Mouse (Mus musculus) left cerebral cortex, adult 8-10 months (tissue): Measurements from ENCODE around the gene Gm4301. TPM values are rescaled to one million over a fixed set of nuclear protein-coding genes. Genes with fewer than 3 reads are reported as not detected.
"Not testable (repeated sequence)": the region's sequence is repeated elsewhere in the genome, so short reads cannot be mapped to it uniquely, and the experiment has no call there.

ENCODE experiments used
- DNase-seq, 2 experiments: peaks; one replicate each; pipeline ENCODE4 v3.0.0; 2022; ENCODE audit warnings: low spot score in 2 of 2
- total RNA-seq, 4 experiments: library from RNA; stranded (reverse); gene quantifications; 2 replicates each; pipeline ENCODE4 v1.2.4; 2022

The Gm4301 gene
- not detected for total RNA-seq

DNA sequence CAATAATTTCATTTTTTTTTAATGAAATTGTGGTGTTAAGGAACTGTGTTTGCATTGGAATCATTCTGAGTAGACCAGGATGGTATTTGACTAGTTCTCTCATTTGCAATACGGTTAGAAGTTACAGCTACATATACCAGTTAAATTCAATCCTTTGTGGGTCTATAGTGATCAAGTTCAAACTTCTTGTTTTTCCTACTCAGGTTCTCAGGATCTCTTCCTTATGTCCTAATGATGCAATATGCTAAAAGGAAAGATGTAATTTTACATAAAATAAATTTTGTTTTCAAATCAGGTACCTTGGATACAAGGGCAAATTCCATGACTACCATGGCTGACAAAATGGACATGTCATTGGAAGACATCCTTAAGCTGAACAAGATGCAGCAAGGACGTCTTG, at the start of gene Gm4301:
Gm4301 (plus strand) TSS at position 301 of the 400 bp plus-strand sequence.
- DNase-seq, result not testable (repeated sequence)

GRCm38 (mm10) chr10:100296105-100296504, 39.4 kb upstream of the Gm4301 start:
- DNase-seq, result no peak

GRCm38 (mm10) chr10:100300106-100300505, 35.4 kb upstream of the Gm4301 start:
- DNase-seq, result not testable (repeated sequence)

DNA sequence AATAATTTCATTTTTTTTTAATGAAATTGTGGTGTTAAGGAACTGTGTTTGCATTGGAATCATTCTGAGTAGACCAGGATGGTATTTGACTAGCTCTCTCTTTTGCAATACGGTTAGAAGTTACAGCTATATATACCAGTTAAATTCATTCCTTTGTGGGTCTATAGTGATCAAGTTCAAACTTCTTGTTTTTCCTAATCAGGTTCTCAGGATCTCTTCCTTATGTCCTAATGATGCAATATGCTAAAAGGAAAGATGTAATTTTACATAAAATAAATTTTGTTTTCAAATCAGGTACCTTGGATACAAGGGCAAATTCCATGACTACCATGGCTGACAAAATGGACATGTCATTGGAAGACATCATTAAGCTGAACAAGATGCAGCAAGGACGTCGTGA, 5.1 kb downstream of the Gm4301 start, which contains the start of gene Gm4302:
Gm4302 (plus strand) TSS at position 301 of the 400 bp plus-strand sequence.
- not testable (repeated sequence) for DNase-seq

DNA sequence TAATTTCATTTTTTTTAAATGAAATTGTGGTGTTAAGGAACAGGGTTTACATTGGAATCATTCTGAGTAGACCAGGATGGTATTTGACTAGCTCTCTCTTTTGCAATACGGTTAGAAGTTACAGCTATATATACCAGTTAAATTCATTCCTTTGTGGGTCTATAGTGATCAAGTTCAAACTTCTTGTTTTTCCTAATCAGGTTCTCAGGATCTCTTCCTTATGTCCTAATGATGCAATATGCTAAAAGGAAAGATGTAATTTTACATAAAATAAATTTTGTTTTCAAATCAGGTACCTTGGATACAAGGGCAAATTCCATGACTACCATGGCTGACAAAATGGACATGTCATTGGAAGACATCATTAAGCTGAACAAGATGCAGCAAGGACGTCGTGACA, 10.2 kb downstream of the Gm4301 start, which contains the start of gene Gm4303:
Gm4303 (plus strand) TSS at position 301 of the 400 bp plus-strand sequence.
- DNase-seq, result not testable (repeated sequence)

- not testable (repeated sequence) for DNase-seq
Measured at GRCm38 (mm10) chr10:100350793-100351192, 15.3 kb downstream of the Gm4301 start, which contains the start of gene Gm4305. TSS of gene Gm4305 (plus strand) at chr10:100351093.

- peak; percentile 1 to 6 for DNase-seq
Measured at GRCm38 (mm10) chr10:100356841-100357240, 21.4 kb downstream of the Gm4301 start.

- not testable (repeated sequence) for DNase-seq
Measured at GRCm38 (mm10) chr10:100361038-100361437, 25.6 kb downstream of the Gm4301 start, which contains the start of gene Gm4307. TSS of gene Gm4307 (plus strand) at chr10:100361338.

DNA sequence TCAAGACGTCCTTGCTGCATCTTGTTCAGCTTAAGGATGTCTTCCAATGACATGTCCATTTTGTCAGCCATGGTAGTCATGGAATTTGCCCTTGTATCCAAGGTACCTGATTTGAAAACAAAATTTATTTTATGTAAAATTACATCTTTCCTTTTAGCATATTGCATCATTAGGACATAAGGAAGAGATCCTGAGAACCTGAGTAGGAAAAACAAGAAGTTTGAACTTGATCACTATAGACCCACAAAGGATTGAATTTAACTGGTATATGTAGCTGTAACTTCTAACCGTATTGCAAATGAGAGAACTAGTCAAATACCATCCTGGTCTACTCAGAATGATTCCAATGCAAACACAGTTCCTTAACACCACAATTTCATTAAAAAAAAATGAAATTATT, 47.0 kb downstream of the Gm4301 start, which contains the start of gene Gm4312:
Gm4312 (minus strand) TSS at position 101 of the 400 bp plus-strand sequence.
- DNase-seq, result not testable (repeated sequence)

Other genes starting within 250 kb of the Gm4301 start
- not detected for gene Gm4302, start 5.2 kb downstream of the Gm4301 start, total RNA-seq
- not detected for gene Gm4303, start 10.3 kb downstream of the Gm4301 start, total RNA-seq
- not detected for gene Gm4305, start 15.4 kb downstream of the Gm4301 start, total RNA-seq
- not detected for gene Gm4307, start 25.7 kb downstream of the Gm4301 start, total RNA-seq
- not detected for gene Gm4312, start 46.9 kb downstream of the Gm4301 start, total RNA-seq
- 10 to 100 TPM in 3 of 4 experiments, 1 to 10 TPM in 1; 9.8 to 14.0 (median 12.6) TPM for gene Tmtc3, start 151.7 kb downstream of the Gm4301 start, total RNA-seq
- 10 to 100 TPM; 16.1 to 18.5 (median 16.4) TPM for gene Cep290, start 151.9 kb downstream of the Gm4301 start, total RNA-seq